Mouse (Mus musculus) cerebellum, postnatal 4 days (tissue): ENCODE results near the gene Mpp1.
A peak's percentile ranks its signal among the peaks of the same experiment; 100 is the strongest.

ENCODE experiments used
- DNase-seq, 2 experiments: peaks; one replicate each; pipeline ENCODE4 v3.0.0; 2022; ENCODE audit warnings: low spot score in 2 of 2, mixed read lengths in 1 of 2

The Mpp1 gene

GRCm38 (mm10) chrX:75083982-75084773, 46.6 kb downstream of the Mpp1 start:
- DNase-seq, result peak in 1 of 2 experiments; percentile 4

- DNase-seq, result no peak
Measured at GRCm38 (mm10) chrX:75082351-75082750, 48.5 kb downstream of the Mpp1 start.
